Mouse (Mus musculus) lung, postnatal 10 days (tissue): ENCODE results near the gene Icam4.

Experiments
- DNase-seq: peaks from one replicate; pipeline ENCODE4 v3.0.0; 2021

Gene Icam4

DNA sequence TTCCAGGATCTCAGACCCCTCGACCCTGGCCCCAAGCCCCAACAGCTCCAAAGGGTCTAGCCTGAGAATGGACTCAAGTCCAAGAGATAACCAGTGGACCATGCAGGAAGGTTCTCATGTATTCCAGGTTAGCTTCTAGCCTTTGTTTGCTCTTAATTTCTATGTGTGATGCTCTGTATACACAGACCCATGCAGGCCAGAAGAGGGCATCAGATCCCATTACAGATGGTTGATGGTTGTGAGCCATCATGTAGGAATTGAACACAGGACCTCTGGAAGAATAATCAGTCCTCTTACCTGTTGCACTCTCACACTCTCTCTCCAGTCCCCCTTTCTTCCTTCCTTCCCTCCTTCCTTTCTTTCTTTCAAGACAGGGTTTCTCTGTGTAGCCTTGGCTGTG lies 16.8 kb upstream of the Icam4 start:
- no peak for DNase-seq

DNA sequence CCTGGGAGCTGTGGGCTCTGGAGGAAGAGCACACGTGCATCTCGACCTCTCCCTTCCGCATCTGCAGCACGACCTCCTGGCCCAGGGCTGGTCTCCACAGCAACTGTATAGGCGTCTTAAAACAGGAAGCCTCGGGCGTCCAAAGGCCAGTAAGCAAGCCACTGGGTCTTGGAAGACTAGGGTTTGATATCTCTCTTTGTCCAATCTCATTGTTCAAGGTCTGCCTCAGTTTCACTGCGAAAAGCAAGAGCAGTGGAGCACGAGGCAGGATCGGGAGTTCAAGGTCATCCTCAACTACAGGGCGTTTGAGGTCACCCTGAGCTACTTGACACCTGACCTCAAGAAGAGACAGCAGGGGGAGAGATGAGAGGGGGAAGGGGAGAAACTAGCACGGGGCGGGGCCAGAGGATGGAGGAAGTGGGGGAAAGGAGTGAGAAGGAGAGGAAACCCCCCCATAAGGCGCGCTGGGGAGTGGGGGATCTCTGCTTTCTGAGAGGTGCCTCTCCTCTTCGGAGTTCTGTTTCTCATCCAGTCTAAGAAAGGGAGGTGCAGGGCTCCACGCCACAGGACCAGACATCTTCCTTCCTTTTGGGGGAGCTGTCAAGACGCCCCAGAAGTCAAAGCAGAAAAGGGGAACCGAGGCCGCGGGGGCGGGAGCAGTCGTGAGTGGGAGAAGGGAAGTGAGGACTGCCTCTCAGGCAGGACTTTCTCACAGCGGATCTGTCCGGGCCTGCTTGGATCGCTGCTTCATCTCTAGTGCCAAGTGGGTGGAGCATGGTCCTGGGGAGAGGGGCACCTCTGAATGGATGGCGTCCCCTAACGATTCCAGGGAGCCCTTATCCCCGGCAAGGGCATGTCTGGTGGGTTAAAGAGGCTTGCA lies 14.2 kb upstream of the Icam4 start:
- DNase-seq, result peak; percentile 85

DNA sequence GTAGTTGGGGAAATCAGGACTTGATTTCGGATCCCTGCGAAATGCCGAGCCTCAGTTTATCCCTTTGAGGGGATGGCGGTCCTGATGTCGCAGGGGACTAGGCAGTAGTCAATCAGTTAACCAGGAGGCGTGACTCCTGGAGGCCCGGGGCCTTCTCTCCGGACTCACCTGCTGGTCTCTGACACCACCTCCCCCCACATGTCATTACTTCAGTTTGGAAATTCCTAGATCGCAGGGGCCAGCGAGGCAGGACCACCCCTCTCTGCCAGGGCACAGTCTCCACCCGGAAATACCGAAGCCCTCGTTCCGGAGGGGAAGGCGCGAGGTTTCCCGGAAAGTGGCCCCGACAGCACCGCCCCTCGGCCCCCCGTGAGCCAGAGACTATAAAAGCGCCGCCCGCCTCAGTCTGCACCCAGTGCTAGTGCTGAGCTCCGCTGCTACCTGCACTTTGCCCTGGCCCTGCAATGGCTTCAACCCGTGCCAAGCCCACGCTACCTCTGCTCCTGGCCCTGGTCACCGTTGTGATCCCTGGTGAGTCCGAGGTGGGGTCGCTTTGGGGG lies 13.5 kb upstream of the Icam4 start, which contains the start of gene Icam1:
TSS of gene Icam1 (plus strand) at position 415 of the 560 bp plus-strand sequence.
- peak; percentile 88 for DNase-seq

DNA sequence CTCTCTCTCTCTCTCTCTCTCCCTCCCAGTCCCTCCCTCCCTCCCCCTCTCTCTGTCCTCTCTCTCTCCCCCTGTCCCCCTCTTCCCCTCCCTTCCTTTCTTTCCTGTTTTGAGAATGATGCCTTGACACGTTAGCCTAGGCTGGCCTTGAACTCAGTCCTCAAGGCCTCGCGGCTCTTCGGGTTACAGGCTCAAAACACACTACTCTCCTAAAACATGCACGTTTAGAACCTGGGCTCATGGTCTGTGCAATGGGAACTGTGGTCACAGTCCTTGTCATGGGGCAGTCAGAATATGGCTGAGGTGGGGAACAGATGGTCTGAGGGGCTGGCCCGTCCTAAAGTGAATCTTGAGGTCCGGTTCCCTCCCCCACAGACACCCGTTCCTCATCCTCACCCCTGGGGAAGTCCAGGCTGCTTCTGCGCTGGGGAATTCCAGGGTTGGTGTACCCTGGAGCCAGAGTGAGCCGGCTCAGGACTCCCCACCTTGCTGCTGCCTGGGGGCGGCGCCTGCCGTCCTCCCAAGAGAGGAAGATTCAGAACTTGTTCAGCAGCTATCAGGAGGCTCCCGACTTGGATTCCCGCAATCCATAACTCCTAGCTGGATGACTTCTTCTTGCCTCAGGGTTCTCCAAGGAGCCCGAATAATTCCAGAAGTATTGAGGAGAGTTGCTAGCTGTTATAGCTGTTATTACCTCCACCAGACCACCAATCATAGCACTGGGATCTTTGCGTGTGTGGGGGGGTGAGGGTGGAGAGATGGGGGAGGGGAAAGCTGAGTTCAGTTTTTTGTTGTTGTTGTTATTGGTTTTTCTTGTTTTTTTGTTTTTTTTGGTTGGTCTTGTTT lies 12.6 kb upstream of the Icam4 start:
- DNase-seq, result peak; percentile 39

DNA sequence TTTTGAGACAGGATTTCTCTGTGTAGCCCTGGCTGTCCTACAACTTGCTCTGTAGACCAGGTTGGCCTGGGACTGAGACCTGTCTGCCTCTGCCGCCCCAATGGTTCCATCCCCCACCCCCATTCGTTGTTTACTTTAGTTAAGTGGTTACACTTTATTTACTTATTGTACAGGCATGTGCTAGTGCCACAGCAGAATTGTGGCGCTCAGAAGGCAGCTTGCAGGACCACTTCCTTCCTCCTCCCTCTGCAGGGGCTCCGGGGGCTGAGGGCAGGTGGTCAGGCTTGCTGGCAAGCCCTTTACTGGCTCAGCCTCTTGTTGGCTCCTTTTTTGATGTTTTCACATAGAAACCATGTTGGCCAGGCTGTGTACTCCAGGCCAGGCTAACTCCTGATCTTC lies 12.0 kb upstream of the Icam4 start:
- DNase-seq, result no peak

DNA sequence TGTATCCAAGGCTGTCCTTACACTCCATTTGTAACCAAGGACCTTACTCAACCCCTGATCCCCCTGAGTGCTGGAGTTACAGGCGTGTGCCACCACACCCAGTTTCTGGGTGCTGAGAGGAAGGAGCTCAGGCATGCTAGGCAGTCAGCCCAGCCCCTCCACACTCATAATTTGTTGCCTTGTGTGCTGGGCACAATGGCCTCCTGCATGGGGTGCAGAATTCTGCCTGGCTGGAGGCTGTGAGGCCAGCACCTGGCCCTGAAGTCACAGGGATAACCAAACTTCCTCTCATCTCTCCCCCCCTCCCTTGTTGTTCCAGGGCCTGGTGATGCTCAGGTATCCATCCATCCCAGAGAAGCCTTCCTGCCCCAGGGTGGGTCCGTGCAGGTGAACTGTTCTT lies 10.6 kb upstream of the Icam4 start:
- no peak for DNase-seq

DNA sequence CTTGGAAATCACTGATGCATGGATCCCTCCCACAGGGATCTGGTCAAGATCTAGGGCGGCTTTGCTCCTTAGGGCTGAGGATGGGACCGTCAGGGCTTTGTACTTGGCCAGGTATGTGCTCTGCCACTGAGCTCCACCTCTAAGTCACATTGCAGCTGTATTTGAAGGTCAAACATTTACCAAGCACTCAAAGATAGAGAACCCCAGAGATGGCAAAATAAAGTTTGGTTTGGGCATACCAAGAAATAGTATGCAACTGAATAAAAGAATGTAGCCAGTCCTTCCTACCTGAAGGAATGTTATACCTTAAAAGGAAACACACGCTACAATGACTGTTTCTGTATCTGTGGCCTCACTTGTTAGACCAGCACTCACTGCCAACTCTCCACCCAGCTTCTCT lies 7.8 kb upstream of the Icam4 start:
- DNase-seq, result no peak

DNA sequence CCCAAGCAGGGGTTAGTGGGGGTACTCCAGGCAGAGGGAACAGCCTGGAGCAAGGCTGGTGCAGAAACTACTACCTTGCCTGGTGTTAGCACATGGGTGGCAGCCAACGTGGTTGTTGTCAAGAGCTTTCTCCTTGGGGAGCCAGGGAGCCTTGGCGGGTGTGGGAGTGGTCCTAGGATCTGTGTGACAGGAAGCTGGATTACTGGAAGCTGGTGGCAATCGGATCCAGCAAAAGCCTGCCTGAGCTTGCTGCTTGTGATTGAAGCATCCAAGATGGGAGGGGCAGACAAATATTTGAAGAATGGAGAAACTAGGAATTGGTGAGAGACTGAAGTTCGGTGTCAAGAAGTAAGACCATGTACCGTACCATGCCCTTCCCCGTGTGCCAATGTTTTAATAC lies 6.9 kb upstream of the Icam4 start:
- DNase-seq, result peak; percentile 46

DNA sequence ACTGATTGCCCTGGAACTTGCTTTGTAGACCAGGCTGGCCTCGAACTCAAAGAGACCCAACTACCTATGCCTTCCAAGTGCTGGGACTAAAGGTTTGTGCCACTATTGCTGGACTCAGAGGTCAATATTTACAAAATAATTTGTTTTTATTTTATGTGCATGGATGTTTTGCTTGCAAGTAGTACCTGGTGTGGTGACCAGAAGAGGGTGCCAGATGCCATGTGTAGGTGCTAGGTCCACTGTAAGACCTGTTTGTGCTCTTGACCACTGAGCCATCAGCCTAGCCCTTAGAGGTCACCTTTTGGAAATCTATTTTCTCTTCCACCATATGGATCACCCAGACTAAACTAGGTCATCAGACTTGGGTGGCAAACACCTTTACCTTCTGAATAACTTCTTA lies 6.4 kb upstream of the Icam4 start:
- DNase-seq, result no peak

DNA sequence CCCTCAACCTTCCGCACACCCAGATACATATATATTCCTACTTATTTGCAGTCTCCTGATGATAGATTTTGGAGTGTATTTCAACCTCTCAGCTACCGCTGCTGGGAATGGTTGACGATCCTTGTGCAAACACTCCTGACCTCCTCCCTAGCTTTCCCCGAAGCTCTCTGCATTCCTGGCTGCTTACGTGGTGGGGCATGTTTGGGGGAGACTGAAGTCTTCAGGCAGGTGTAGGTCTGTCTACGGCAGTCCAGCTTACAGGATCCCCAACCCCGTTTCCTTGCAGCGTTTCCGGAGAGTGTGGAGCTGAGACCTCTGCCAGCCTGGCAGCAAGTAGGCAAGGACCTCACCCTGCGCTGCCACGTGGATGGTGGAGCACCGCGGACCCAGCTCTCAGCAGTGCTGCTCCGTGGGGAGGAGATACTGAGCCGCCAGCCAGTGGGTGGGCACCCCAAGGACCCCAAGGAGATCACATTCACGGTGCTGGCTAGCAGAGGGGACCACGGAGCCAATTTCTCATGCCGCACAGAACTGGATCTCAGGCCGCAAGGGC lies 3.8 kb upstream of the Icam4 start:
- peak; percentile 72 for DNase-seq

DNA sequence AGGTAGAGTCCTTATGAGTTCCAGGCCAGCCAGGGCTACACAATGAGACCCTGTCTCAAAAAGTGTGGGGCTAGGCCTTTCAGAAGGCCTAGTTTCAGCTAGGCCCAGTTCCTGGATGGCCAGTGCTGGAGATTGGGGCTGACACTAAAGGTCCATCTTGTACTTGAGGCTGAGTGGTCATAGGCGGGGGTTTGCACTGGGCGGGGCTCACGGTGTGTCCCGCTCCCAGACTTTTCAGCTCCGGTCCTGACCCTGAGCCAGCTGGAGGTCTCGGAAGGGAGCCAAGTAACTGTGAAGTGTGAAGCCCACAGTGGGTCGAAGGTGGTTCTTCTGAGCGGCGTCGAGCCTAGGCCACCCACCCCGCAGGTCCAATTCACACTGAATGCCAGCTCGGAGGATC lies 2.3 kb upstream of the Icam4 start:
- peak; percentile 17 for DNase-seq

DNA sequence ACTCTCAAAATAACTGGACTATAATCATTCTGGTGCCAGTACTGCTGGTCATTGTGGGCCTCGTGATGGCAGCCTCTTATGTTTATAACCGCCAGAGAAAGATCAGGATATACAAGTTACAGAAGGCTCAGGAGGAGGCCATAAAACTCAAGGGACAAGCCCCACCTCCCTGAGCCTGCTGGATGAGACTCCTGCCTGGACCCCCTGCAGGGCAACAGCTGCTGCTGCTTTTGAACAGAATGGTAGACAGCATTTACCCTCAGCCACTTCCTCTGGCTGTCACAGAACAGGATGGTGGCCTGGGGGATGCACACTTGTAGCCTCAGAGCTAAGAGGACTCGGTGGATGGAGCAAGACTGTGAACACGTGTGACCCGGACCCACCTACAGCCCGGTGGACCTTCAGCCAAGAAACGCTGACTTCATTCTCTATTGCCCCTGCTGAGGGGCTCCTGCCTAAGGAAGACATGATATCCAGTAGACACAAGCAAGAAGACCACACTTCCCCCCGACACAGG lies 1.3 kb upstream of the Icam4 start:
- DNase-seq, result no peak

DNA sequence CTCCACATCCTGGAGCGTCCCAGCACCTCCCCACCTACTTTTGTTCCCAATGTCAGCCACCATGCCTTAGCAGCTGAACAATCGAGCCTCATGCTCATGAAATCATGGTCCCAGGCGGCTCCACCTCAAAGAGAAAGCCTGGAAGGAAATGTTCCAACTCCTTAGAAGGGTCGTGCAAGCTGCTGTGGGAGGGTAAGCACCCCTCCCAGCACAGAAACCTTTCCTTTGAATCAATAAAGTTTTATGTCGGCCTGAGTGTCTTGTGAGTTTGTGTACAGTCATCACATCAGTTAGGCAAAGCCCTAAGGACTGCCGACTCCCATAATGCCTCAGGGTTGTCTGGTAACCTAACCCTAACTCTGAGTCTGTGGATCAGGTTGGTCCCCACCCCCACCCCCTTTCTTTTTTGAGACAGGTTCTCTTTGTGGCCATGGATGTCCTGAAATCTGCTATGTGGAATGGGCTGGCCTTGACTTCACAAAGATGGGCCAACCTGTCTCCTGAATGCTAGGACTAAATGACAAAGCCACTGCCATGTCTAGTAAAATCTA lies 538 bp upstream of the Icam4 start:
- DNase-seq, result peak; percentile 1

DNA sequence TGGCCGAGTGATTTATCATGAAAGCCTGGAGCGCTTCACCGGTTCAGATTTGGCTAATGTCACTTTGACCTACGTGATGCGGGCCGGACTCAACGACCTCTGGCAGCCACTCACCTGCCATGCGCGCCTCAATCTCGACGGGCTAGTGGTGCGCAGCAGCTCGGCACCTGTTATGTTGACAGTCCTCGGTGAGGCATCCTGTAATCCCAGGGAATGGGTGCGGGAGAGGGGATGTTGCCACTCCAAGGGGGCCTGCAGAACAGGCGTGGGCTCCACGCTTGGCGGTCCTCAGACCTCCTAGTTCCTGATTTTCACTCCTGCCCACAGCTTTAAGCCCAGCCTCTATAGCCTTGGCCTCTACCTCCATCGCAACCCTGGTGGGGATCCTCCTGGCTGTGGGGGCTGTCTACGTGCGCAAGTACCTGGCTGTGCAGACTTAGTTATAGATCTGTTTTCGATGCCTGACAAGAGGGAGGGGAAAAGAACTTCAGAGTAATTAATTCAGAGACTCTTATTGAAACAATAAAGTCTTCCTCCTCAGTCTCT lies 955 bp downstream of the Icam4 start:
- peak; percentile 19 for DNase-seq

DNA sequence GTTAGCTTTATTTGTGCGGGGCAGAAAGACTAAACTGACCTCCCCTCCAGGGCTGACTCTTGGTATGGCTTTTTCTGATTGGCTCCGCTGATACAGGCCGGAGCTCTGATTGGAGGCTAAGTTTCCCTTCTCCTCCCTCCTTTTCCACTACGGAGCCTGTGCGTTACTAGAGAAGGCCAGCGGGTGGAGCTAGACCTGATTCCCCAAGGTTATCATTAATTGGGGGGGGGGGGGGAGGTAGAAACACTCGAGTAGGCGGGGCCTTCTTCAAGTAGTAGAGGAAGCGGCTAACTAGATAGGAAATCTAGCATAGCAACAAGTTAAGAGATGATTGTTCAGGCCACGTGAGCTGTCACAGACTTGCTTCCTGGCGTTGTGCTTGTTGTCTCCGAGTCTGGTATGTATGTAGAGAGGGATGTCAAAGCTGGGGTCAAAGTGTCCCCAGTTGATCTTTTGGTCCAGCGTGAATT lies 1.6 kb downstream of the Icam4 start:
- DNase-seq, result peak; percentile 96

DNA sequence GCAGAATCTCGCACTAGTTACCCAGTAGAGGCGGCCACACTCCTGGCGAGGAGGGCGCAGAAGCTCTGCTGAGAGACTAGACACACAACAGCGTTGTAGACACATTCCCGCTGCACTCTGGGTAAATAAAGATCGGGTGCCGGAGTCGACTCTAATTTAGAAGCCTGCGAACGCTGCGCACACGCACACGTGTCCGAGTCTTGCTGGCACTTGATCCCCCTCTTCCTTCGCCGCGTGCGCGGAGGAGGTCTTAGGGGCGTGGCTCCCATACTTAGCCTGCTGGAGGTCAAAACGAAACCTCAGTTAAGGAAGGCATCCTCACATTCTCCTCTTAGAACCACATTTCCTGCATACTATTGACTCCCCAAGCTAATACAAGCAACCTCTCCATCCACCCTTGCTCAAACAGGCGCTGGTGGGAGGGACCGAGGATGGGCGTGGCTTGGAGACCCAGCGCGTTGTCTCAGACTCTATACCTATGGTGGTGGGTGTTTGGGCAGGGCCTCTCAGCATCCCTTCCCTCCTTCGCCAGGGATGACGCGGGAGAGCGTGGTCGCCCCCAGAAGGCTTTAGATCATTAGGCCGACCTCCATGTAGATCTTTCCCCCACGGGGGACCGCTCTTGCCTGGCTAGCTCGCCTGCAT lies 2.2 kb downstream of the Icam4 start:
- DNase-seq, result peak; percentile 80

DNA sequence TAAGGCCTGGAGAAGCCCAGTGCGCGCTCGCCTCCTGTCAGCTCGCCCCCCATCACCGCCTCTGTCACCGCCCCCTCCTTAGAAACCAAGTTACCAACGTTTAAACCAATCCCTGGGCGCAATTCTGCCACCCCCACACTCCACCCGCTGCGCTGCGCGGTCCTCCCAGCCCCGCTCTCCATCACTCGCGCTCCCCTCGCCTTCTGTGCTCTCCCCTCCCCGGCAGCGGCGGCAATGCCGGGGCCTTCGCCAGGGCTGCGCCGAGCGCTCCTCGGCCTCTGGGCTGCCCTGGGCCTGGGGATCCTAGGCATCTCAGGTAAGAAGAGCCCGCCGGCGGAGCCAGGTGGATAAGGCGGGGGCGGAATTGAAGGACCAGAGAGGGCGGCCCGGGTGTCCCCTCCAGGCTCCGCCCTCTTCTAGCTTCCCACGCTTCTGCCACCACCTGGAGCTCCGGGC lies 2.8 kb downstream of the Icam4 start, which contains the start of gene Icam5:
TSS of gene Icam5 (plus strand) at position 178 of the 456 bp plus-strand sequence.
- DNase-seq, result peak; percentile 36

DNA sequence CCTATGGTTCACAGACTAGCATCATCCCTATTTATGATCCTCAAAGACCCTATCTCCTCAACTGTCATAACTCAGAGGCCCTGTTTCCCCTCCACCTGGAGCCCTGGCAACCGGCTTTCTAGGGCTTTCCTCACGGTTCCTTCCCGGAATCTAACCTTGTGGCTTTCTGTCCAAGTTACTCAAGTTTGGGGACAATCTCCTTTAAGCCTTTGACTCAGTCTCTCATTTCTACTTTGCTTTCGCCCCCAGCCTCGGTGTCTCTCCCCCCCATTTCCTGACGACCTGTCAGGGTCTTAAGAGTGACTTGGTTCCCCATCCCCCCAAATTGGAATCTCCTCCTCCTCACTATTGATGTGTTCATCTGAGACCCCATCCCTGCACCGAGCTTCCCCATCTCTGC lies 3.3 kb downstream of the Icam4 start:
- no peak for DNase-seq

DNA sequence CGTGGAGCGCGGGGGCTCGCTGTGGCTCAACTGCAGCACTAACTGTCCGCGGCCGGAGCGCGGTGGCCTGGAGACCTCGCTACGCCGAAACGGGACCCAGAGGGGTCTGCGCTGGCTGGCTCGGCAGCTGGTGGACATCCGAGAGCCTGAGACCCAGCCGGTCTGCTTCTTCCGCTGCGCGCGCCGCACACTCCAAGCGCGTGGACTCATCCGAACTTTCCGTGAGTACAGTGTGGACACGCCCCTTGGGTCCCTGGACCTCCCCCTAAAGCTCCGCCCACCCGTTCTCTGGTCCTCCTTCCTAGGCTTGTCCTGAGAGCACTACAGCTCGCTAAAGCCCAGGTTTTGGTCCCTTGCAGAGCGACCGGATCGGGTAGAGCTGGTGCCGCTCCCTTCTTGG lies 4.0 kb downstream of the Icam4 start:
- DNase-seq, result peak; percentile 96

DNA sequence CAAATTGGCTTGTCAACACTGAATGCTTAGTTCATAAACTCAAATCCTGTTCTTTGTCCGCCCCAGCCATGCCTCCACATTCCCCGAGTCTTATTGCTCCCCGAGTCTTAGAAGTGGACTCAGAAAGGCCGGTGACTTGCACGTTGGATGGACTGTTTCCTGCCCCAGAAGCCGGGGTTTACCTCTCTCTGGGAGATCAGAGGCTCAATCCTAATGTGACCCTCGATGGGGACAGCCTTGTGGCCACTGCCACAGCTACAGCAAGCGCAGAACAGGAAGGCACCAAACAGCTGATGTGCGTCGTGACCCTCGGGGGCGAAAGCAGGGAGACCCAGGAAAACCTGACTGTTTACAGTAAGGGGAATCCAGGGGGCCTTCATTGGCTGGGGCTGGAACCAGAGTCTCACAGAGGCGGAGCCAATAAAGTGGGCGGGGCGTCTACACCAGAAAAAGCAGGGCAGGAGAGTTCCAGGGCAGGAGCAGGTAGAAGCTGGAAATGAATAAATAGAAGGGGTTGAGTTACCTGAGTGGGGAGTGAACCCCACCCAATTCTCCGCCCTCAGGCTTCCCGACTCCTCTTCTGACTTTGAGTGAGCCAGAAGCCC lies 5.4 kb downstream of the Icam4 start:
- no peak for DNase-seq

DNA sequence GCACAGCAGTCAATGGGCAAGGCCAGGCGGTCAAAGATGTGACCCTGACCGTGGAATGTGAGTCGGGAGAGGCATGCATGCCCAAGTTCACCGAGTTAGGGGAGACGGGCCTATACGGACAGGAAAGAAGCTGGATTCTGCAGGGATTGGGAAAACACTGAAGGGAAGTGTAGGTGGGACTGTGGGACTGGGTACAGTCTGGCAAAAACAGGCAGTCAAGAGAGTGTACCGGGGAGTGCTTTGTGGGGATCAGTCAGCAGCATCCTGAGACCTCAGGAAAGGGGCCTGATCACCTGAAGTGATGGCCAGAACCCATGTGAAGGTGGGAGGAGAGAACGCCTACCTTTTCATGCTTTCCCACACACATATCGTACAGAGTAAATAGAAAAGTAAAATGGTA lies 6.4 kb downstream of the Icam4 start:
- DNase-seq, result no peak
